Mouse (Mus musculus): ENCODE results near the gene Ugt1a6a. TPM values are rescaled to one million over a fixed set of nuclear protein-coding genes. Genes with fewer than 3 reads are reported as not detected.

Gene Ugt1a6a
- polyA plus RNA-seq, 1 experiment from 2014 or later = 1.9 TPM

DNA sequence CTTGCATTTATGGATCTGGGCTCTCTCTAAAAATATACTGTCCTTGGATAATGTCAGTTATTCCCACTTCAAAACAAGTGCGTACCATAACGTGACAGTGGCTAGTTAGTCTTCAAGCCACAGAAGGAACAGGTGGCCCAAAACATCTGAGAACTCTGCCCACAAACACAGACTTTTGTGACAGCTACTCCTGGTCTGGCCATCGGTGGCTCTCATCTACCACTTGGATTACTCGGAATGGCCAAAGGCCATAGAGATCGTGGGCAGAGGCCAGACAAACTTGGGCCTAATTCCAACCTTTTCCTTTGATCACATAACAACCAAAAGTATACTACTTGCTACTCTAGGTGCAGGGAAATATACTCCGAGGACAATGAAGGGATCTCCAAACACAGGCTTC, 133.5 kb downstream of the Ugt1a6a start:
- Histone ChIP-seq H3K27me3 (ENCODE audit: control insufficient read depth, insufficient read depth, low read length) (no peaks in the 10 kb centered on the region), H3K4me3 (ENCODE audit: low read length) (no peak overlapping the region), H3K36me3 (ENCODE audit: control insufficient read depth, insufficient read depth, low read length) (peaks cover 90% of the 10 kb centered on the region), H3K9me3 (ENCODE audit: control insufficient read depth, low read length) (peaks cover 5% of the 10 kb centered on the region; the same call in 1 of the 2 replicates), H3K4me2 (replicated peaks; ENCODE audit: low read depth, low read length) (no peak overlapping the region), H3K4me1 (ENCODE audit: control insufficient read depth, insufficient read depth, low read length) (no peaks in the 10 kb centered on the region), H3K9ac (ENCODE audit: low read depth, low read length) (no peak overlapping the region), H3K27ac (ENCODE audit: low read depth, low read length) (no peak overlapping the region)
- ATAC-seq (ENCODE audit: low FRiP score, low TSS enrichment) = no peak
- WGBS = 87% methylated on average over 6 of the region's 6 CpGs

Other genes starting within 250 kb of the Ugt1a6a start
- gene Usp40, start 126.3 kb upstream of the Ugt1a6a start, polyA plus RNA-seq (2014; fragmentation: Nextera tagmentation; extraction: Ambion mirVana) = 26.6 and 41.5 TPM in 2 replicates
- 5.0 and 9.2 TPM in 2 replicates for gene Ugt1a10, start 79.4 kb upstream of the Ugt1a6a start, polyA plus RNA-seq (2014; fragmentation: Nextera tagmentation; extraction: Ambion mirVana)
- 1.5 and 2.5 TPM in 2 replicates for gene Ugt1a9, start 64.0 kb upstream of the Ugt1a6a start, polyA plus RNA-seq (2014; fragmentation: Nextera tagmentation; extraction: Ambion mirVana)
- not detected in 2 replicates for gene Ugt1a8, start 47.0 kb upstream of the Ugt1a6a start, polyA plus RNA-seq (2014; fragmentation: Nextera tagmentation; extraction: Ambion mirVana)
- 4.6 and 6.1 TPM in 2 replicates for gene Ugt1a7c, start 39.7 kb upstream of the Ugt1a6a start, polyA plus RNA-seq (2014; fragmentation: Nextera tagmentation; extraction: Ambion mirVana)
- 0.11 TPM in 1 of 2 replicates, not detected in the other for gene Ugt1a6b, start 31.6 kb upstream of the Ugt1a6a start, polyA plus RNA-seq (2014; fragmentation: Nextera tagmentation; extraction: Ambion mirVana)
- not detected in 2 replicates for gene Ugt1a5, start 31.2 kb downstream of the Ugt1a6a start, polyA plus RNA-seq (2014; fragmentation: Nextera tagmentation; extraction: Ambion mirVana)
- 1.5 and 7.3 TPM in 2 replicates for gene Ugt1a2, start 65.8 kb downstream of the Ugt1a6a start, polyA plus RNA-seq (2014; fragmentation: Nextera tagmentation; extraction: Ambion mirVana)
- gene Dnajb3, start 71.0 kb downstream of the Ugt1a6a start, polyA plus RNA-seq (2014; fragmentation: Nextera tagmentation; extraction: Ambion mirVana) = 9.6 and 12.7 TPM in 2 replicates
- 0.30 and 0.61 TPM in 2 replicates for gene Ugt1a1, start 77.2 kb downstream of the Ugt1a6a start, polyA plus RNA-seq (2014; fragmentation: Nextera tagmentation; extraction: Ambion mirVana)
- 1.4 TPM in 2 replicates for gene Mroh2a, start 92.2 kb downstream of the Ugt1a6a start, polyA plus RNA-seq (2014; fragmentation: Nextera tagmentation; extraction: Ambion mirVana)
- gene Hjurp, start 142.8 kb downstream of the Ugt1a6a start, polyA plus RNA-seq (2014; fragmentation: Nextera tagmentation; extraction: Ambion mirVana) = 98.2 and 175 TPM in 2 replicates
- gene Trpm8, start 142.9 kb downstream of the Ugt1a6a start, polyA plus RNA-seq (2014; fragmentation: Nextera tagmentation; extraction: Ambion mirVana) = not detected in 2 replicates

All from kidney, embryonic 14.5 days (tissue).